Mouse (Mus musculus) intestine, embryonic 14.5 days (tissue): ENCODE measurements around the gene Pcif1. TPM values are rescaled to one million over a fixed set of nuclear protein-coding genes. Genes with fewer than 3 reads are reported as not detected.
A peak's percentile ranks its signal among the peaks of the same experiment; 100 is the strongest.
"Not testable (repeated sequence)": the region's sequence is repeated elsewhere in the genome, so short reads cannot be mapped to it uniquely, and the experiment has no call there.

Source experiments
- ATAC-seq: fragments of 200-750 bp; cut with Nextera tagmentation; replicated peaks from 2 replicates; pipeline ENCODE4 v1.8.0; 2017; ENCODE audit warnings: low read depth, moderate number of reproducible peaks, moderate TSS enrichment, moderate library complexity; ENCODE audit not compliant: low FRiP score, low TSS enrichment
- DNase-seq: peaks from one replicate; pipeline ENCODE4 v3.0.0-alpha.2; 2018; ENCODE audit warnings: low spot score
- H3K27ac ChIP-seq: fragments of 300-500 bp; sonication (generic); 2 replicates; pipeline ENCODE4 v1.5.1; 2014; ENCODE audit warnings: low read depth, mild to moderate bottlenecking, control low read depth
- H3K27me3 ChIP-seq: fragments of 300-500 bp; sonication (generic); replicated peaks from 2 replicates; pipeline ENCODE4 v1.6.1; 2014; ENCODE audit warnings: low read length, control low read depth; ENCODE audit not compliant: control insufficient read depth, insufficient read depth
- H3K36me3 ChIP-seq: fragments of 300-500 bp; sonication (generic); 2 replicates; pipeline ENCODE4 v1.6.1; 2014; ENCODE audit warnings: low read length, control low read depth; ENCODE audit not compliant: control insufficient read depth, insufficient read depth
- H3K4me1 ChIP-seq: fragments of 300-500 bp; sonication (generic); replicated peaks from 2 replicates; pipeline ENCODE4 v1.6.1; 2014; ENCODE audit warnings: low read length, control low read depth, mixed read lengths; ENCODE audit not compliant: control insufficient read depth, insufficient read depth
- H3K4me2 ChIP-seq: fragments of 300-500 bp; sonication (generic); 2 replicates; pipeline ENCODE4 v1.6.1; 2014; ENCODE audit warnings: low read length
- H3K4me3 ChIP-seq: fragments of 300-500 bp; sonication (generic); 2 replicates; pipeline ENCODE4 v1.5.1; 2014; ENCODE audit warnings: low read depth, low read length, control low read depth, mixed read lengths
- H3K9ac ChIP-seq: fragments of 300-500 bp; sonication (generic); 2 replicates; pipeline ENCODE4 v1.6.1; 2014; ENCODE audit warnings: mild to moderate bottlenecking, low read length
- H3K9me3 ChIP-seq: fragments of 300-500 bp; sonication (generic); 2 replicates; pipeline ENCODE4 v1.6.1; 2016; ENCODE audit warnings: low read length, control low read depth; ENCODE audit not compliant: control insufficient read depth
- WGBS: fragments of 180-500 bp; shearing (Covaris S2); extraction: QIAGEN DNeasy Blood & Tissue Kit; methylation state at CpG from one replicate; pipeline ENCODE4 v1.1.7; 2014; 5-methylcytosine and 5-hydroxymethylcytosine counted together
- polyA plus RNA-seq: library from polyadenylated mRNA; unstranded; fragments of >200 nt; fragmentation: Nextera tagmentation; extraction: Ambion mirVana; gene quantifications from 2 replicates; pipeline ENCODE4 v1.2.1, GENCODE M21; 2014

The Pcif1 gene
- polyA plus RNA-seq, 1 experiment from 2014 or later, result 76.0 TPM

DNA sequence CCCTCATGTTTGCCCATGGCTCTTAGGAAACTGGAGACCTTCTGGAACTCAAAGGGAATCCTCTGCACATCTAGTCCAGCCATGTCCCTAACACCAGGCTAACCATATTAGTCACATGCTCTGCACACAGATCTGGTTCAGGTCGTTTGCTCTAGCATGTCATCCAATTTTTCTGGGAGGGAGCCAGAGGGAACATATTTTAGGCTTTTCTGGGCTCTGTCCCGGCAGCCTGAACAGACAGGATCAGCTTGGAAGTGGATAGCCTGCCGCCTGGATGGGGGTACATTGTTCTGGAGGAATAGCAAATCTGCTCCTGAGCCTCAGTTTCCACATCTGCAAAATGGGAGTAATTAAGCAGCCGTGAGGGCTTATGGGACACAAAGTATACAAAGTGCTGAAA lies 18.0 kb upstream of the Pcif1 start:
- 73% methylated on average over 4 of the region's 4 CpGs for WGBS
- peaks cover 27% of the 10 kb centered on the region for H3K27me3 ChIP-seq
- no peak overlapping the region for H3K4me2 ChIP-seq
- no peaks in the 10 kb centered on the region for H3K9me3 ChIP-seq
- no peaks in the 10 kb centered on the region for H3K36me3 ChIP-seq
- peaks cover 31% of the 10 kb centered on the region; the same call in 1 of the 2 replicates for H3K4me1 ChIP-seq
- DNase-seq (no peak), ATAC-seq (no peak)
- H3K9ac ChIP-seq, result no peak overlapping the region
- no peak overlapping the region for H3K27ac ChIP-seq
- no peak overlapping the region for H3K4me3 ChIP-seq

DNA sequence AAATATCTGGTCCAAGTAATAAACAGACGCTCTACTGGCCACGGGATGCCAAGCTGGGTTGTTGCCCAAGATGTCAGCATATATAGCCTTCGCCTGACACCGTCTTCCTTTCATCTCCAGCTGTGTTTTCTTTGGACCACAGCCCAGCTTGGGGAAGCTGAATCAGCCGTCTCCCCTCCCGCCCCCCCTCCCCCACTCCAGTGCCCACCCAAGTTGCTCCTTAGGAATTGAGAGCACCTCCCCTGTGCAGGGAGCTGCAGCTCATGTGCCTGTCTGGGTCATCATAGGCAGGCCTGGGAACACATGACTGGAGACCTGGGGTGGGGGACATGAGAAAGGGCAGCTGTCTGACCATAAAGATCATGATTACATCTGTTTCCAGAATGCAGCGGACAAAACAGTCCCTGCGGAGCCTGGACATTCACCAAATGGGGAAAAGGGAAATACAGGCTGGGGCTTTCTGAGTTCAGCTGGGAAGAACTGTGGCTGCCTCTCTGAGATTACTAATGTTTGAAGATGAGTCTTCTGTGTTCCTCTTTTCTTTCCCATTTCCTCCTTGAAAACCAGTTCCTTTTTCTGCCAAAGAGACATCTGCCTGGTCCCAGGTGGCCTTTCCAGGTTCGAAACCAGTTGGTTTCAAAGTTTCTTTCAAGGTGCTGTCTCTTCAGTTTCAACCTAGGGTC lies 16.8 kb upstream of the Pcif1 start:
- H3K9ac ChIP-seq, result no peak overlapping the region
- peaks cover 16% of the 10 kb centered on the region for H3K27me3 ChIP-seq
- ATAC-seq (peak; percentile 62), DNase-seq (peak; percentile 86)
- 23% methylated on average over 9 of the region's 9 CpGs for WGBS
- peak overlapping the region; percentile 47 for H3K27ac ChIP-seq
- no peaks in the 10 kb centered on the region for H3K9me3 ChIP-seq
- peaks cover 24% of the 10 kb centered on the region; the same call in 1 of the 2 replicates for H3K4me1 ChIP-seq
- H3K36me3 ChIP-seq, result no peaks in the 10 kb centered on the region
- no peak overlapping the region for H3K4me3 ChIP-seq
- H3K4me2 ChIP-seq, result peak overlapping the region; percentile 13; the same call in 1 of the 2 replicates

DNA sequence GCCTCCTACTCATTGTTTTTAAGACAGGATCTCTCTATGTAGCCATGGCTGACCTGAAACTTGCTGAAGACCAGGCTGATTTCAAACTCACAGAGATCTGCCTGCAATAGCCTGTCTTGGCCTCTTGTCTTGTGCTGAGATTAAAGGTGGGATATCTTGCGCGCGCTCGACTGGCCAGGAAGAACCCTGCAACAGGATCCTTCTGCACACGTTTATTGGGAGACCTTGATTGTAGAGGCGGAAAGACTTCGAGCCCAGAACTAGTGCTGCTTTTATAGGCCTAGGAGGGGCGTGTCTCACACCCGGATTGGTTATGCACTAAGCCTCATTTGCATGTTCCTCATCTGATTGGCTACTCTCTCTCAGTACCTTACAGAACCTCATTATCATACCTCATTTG lies 15.7 kb upstream of the Pcif1 start:
- not testable (repeated sequence) for H3K9ac ChIP-seq, ATAC-seq, H3K36me3 ChIP-seq, DNase-seq, H3K9me3 ChIP-seq, H3K4me2 ChIP-seq, H3K27ac ChIP-seq, H3K27me3 ChIP-seq, H3K4me3 ChIP-seq
- 90% methylated on average over 7 of the region's 9 CpGs for WGBS
- peaks cover 16% of the 10 kb centered on the region; the same call in 1 of the 2 replicates for H3K4me1 ChIP-seq

DNA sequence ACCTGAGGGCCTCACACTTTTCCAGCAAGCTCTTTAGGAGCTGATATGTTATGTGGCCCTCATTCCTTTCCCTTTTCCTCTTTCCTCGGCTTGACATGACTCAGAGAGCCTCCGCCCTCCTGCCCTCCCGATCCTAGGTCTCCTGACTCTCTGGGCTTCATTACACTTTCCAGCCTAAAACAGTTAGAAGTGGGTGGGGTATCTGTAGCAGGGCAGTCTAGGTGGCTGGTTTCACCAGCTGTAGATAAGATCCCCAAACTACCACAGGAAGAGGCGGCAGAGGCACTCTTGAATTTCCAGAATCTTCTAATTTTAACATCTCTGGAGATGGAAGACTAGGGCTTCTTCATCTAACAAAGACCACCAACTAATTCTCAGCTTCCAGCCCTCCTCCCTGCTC lies 14.5 kb upstream of the Pcif1 start:
- Histone ChIP-seq H3K27ac (no peak overlapping the region), H3K27me3 (no peaks in the 10 kb centered on the region), H3K4me3 (no peak overlapping the region), H3K9me3 (peaks cover 4% of the 10 kb centered on the region; the same call in 1 of the 2 replicates), H3K4me1 (peaks cover 13% of the 10 kb centered on the region; the same call in 1 of the 2 replicates), H3K36me3 (no peaks in the 10 kb centered on the region), H3K9ac (no peak overlapping the region), H3K4me2 (no peak overlapping the region)
- DNase-seq (no peak), ATAC-seq (no peak)
- 68% methylated on average over 4 of the region's 4 CpGs for WGBS

DNA sequence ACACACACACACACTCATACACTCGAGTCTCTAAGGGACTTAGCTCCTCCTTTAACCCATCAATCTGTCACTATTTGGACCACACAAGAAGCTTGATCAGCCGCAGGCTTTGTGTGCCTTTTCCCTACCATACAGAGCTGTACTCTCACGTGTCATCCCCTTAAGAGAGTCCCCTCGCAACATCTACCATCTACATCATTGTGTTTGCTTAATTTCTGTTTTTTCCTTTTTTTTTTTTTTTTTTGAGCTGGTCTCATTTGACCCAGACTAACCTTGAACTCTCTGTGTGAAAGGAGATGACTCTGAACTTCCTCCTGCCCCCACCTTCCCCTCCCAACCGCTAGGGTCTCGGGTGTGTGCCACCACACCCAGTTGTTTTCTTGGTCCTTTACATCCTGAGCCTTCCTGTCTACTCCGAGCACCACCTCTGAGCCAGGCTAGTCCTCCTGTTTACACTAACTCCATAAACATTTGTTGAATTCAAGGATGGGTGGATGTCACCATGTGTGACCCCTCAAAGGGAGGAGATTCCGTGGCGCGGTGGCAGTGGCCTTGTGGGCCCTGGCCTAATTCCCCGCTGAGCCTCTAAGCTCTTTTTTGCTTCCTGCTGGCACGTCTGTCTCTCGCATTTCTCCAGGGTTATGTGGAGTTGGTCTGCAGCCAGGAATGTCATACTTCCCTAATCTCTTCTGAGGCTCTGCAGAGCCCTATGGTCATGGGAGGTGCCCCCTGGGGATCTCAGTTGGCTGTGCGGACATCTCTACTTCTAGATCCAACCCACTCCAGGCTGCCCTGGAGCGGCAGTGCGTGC lies 12.2 kb upstream of the Pcif1 start:
- peaks cover 4% of the 10 kb centered on the region; the same call in 1 of the 2 replicates for H3K9me3 ChIP-seq
- H3K4me2 ChIP-seq, result no peak overlapping the region
- peaks cover 8% of the 10 kb centered on the region; the same call in 1 of the 2 replicates for H3K4me1 ChIP-seq
- H3K27me3 ChIP-seq, result no peaks in the 10 kb centered on the region
- DNase-seq, result peak; percentile 69
- WGBS, result 32% methylated on average over 16 of the region's 16 CpGs
- H3K27ac ChIP-seq, result peak overlapping the region; percentile 69
- no peak overlapping the region for H3K9ac ChIP-seq
- peak; percentile 45; the same call in 1 of the 2 replicates for ATAC-seq
- no peak overlapping the region for H3K4me3 ChIP-seq
- H3K36me3 ChIP-seq, result no peaks in the 10 kb centered on the region

DNA sequence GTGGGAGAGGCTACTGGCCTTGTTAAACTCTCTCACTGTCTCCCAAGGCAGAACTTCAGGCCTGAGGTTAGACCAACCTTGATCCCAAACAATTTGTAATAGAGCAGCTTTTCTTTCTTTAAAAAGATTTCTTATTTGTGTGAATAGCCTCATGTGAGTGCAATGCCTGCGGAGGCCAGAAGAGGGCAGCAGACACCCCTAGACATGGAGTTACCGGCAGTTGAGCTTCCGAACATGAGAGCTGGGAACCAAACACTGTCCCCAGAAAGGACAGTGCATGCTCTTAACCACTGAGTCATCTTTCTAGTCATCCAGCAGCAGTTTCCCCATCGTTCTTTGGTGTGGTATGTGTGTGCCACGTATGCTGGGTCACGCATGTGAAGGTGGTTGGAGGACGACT lies 11.5 kb upstream of the Pcif1 start:
- Histone ChIP-seq H3K27me3 (no peaks in the 10 kb centered on the region), H3K9ac (no peak overlapping the region), H3K9me3 (peaks cover 4% of the 10 kb centered on the region; the same call in 1 of the 2 replicates), H3K27ac (peak overlapping the region; percentile 69), H3K4me2 (no peak overlapping the region), H3K4me3 (no peak overlapping the region), H3K36me3 (no peaks in the 10 kb centered on the region), H3K4me1 (peaks cover 4% of the 10 kb centered on the region; the same call in 1 of the 2 replicates)
- DNase-seq, result no peak
- WGBS, result 96% methylated on average over 7 of the region's 7 CpGs
- ATAC-seq, result no peak

DNA sequence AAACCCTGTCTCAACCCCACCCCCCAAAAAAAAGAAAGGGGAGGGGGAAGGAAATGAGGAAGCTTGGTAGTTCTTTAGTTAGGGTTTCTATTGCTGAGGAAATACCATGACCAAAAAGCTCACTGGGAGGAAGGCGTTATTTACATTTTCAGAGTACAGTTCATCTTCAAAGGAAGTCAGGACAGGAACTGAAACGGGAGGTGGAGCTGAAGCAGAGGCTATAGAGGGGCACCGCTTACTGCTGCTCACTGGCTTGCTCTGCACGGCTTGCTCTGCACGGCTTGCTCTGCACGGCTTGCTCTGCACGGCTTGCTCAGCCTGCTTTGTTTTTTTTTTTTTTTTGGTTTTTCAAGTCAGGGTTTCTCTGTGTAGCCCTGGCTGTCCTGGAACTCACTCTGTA lies 10.6 kb upstream of the Pcif1 start:
- Histone ChIP-seq H3K9me3 (peaks cover 4% of the 10 kb centered on the region; the same call in 1 of the 2 replicates), H3K4me1 (no peaks in the 10 kb centered on the region; the same call in 1 of the 2 replicates), H3K4me3 (no peak overlapping the region), H3K9ac (no peak overlapping the region), H3K36me3 (no peaks in the 10 kb centered on the region), H3K27ac (no peak overlapping the region), H3K4me2 (no peak overlapping the region), H3K27me3 (no peaks in the 10 kb centered on the region)
- DNase-seq (no peak), ATAC-seq (no peak)
- WGBS, result 59% methylated on average over 7 of the region's 7 CpGs

DNA sequence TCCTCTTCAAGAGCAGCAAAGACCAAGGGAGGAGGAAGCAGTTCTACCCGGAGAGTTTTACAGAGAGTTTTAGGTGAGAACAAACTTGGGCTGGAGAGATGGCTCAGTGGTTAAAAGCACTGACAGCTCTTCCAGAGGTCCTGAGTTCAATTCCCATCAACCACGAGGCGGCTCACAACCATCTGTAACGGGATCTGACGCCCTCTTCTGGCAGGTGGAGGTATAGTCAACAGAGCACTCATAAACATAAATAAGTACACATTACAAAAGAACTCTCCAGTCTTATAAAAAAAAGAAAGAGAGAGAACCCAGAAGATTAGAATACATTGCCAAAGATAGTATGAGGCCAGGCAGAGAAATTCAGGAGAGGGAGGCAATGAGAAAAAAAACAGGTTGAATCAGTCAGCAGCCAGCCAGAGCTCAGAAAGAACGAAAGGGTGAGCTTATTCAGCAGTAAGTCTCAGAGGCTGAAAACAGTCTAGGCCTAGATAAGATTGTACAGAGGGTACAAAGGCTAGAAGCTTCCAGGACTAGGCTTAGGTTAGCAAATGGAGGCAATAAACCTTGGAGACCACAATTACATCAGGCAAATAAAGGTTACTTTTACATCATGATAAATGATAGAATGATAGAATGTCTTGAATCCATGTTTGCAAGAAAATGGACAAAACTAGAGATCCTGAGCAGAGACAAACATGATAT lies 7.4 kb upstream of the Pcif1 start:
- no peaks in the 10 kb centered on the region for H3K36me3 ChIP-seq
- peaks cover 10% of the 10 kb centered on the region; the same call in 1 of the 2 replicates for H3K4me1 ChIP-seq
- peaks cover 4% of the 10 kb centered on the region; the same call in 1 of the 2 replicates for H3K9me3 ChIP-seq
- ATAC-seq (no peak), DNase-seq (no peak)
- no peak overlapping the region for H3K27ac ChIP-seq
- 50% methylated on average over 6 of the region's 6 CpGs for WGBS
- no peak overlapping the region for H3K9ac ChIP-seq
- H3K27me3 ChIP-seq, result no peaks in the 10 kb centered on the region
- no peak overlapping the region for H3K4me2 ChIP-seq
- H3K4me3 ChIP-seq, result no peak overlapping the region
